Mouse (Mus musculus) midbrain, embryonic 15.5 days (tissue): Measurements from ENCODE around the gene Csrnp1. TPM values are rescaled to one million over a fixed set of nuclear protein-coding genes. Genes with fewer than 3 reads are reported as not detected.
A peak's percentile ranks its signal among the peaks of the same experiment; 100 is the strongest.

ENCODE experiments used
- ATAC-seq: fragments of 200-750 bp; cut with Nextera tagmentation; replicated peaks from 2 replicates; pipeline ENCODE4 v1.8.0; 2017; ENCODE audit warnings: moderate TSS enrichment
- H3K27ac ChIP-seq: fragments of 300-500 bp; sonication (generic); 2 replicates; pipeline ENCODE4 v1.5.1; 2015; ENCODE audit warnings: mild to moderate bottlenecking, inconsistent platforms
- H3K27me3 ChIP-seq: fragments of 300-500 bp; sonication (generic); replicated peaks from 2 replicates; pipeline ENCODE4 v1.6.1; 2015; ENCODE audit warnings: inconsistent platforms
- H3K36me3 ChIP-seq: fragments of 300-500 bp; sonication (generic); replicated peaks from 2 replicates; pipeline ENCODE4 v1.6.1; 2015; ENCODE audit warnings: inconsistent platforms
- H3K4me1 ChIP-seq: fragments of 300-500 bp; sonication (generic); 2 replicates; pipeline ENCODE4 v1.6.1; 2015; ENCODE audit warnings: inconsistent platforms
- H3K4me2 ChIP-seq: fragments of 300-500 bp; sonication (generic); 2 replicates; pipeline ENCODE4 v1.6.1; 2015; ENCODE audit warnings: inconsistent platforms, mild to moderate bottlenecking, moderate library complexity
- H3K4me3 ChIP-seq: fragments of 300-500 bp; sonication (generic); 2 replicates; pipeline ENCODE4 v1.5.1; 2015; ENCODE audit warnings: mild to moderate bottlenecking, inconsistent platforms
- H3K9ac ChIP-seq: fragments of 300-500 bp; sonication (generic); 2 replicates; pipeline ENCODE4 v1.6.1; 2015; ENCODE audit warnings: mild to moderate bottlenecking, inconsistent platforms
- H3K9me3 ChIP-seq: fragments of 300-500 bp; sonication (generic); 2 replicates; pipeline ENCODE4 v1.6.1; 2016; ENCODE audit warnings: inconsistent platforms
- WGBS: fragments of 180-500 bp; shearing (Covaris S2); methylation state at CpG from one replicate; pipeline ENCODE4 v1.1.7; 2015; ENCODE audit warnings: mixed read lengths; 5-methylcytosine and 5-hydroxymethylcytosine counted together
- polyA plus RNA-seq: library from polyadenylated mRNA; unstranded; fragments of >200 nt; fragmentation: Nextera tagmentation; extraction: Ambion mirVana; gene quantifications from 2 replicates; pipeline ENCODE4 v1.2.1, GENCODE M21; 2015

Csrnp1 gene
- polyA plus RNA-seq, 1 experiment from 2014 or later, result 1.4 TPM

GRCm38 (mm10) chr9:119999636-120000035 is 15.2 kb upstream of the Csrnp1 start:
- WGBS, result 65% methylated on average over 6 of the region's 6 CpGs
- Histone ChIP-seq H3K9me3 (no peaks in the 10 kb centered on the region), H3K36me3 (no peaks in the 10 kb centered on the region), H3K27ac (no peak overlapping the region), H3K9ac (no peak overlapping the region), H3K4me3 (no peak overlapping the region), H3K4me1 (peaks cover 6% of the 10 kb centered on the region; the same call in 1 of the 2 replicates), H3K27me3 (no peaks in the 10 kb centered on the region; the same call in 1 of the 2 replicates), H3K4me2 (no peak overlapping the region)
- ATAC-seq, result no peak

- H3K4me3 ChIP-seq, result no peak overlapping the region
- H3K9ac ChIP-seq, result no peak overlapping the region
- no peak overlapping the region for H3K27ac ChIP-seq
- H3K4me1 ChIP-seq, result peaks cover 6% of the 10 kb centered on the region; the same call in 1 of the 2 replicates
- no peaks in the 10 kb centered on the region for H3K9me3 ChIP-seq
- H3K27me3 ChIP-seq, result no peaks in the 10 kb centered on the region; the same call in 1 of the 2 replicates
- no peak for ATAC-seq
- WGBS, result 77% methylated on average over 1 of the region's 1 CpGs
- no peak overlapping the region for H3K4me2 ChIP-seq
- H3K36me3 ChIP-seq, result no peaks in the 10 kb centered on the region
Measured at GRCm38 (mm10) chr9:119998776-119999175, 14.3 kb upstream of the Csrnp1 start.

GRCm38 (mm10) chr9:119996080-119996479 is 11.6 kb upstream of the Csrnp1 start:
- ATAC-seq, result no peak

GRCm38 (mm10) chr9:119994207-119994606 is 9.7 kb upstream of the Csrnp1 start:
- H3K36me3 ChIP-seq, result no peaks in the 10 kb centered on the region
- H3K27ac ChIP-seq, result no peak overlapping the region
- 83% methylated on average over 7 of the region's 7 CpGs for WGBS
- H3K9me3 ChIP-seq, result no peaks in the 10 kb centered on the region
- H3K9ac ChIP-seq, result no peak overlapping the region
- H3K27me3 ChIP-seq, result no peaks in the 10 kb centered on the region
- no peak for ATAC-seq
- H3K4me3 ChIP-seq, result no peak overlapping the region
- H3K4me1 ChIP-seq, result no peaks in the 10 kb centered on the region
- no peak overlapping the region for H3K4me2 ChIP-seq

More at GRCm38 (mm10) chr9:119996080-119996479, 11.6 kb upstream of the Csrnp1 start:
- no peaks in the 10 kb centered on the region for H3K36me3 ChIP-seq
- H3K9ac ChIP-seq, result no peak overlapping the region
- H3K4me1 ChIP-seq, result no peaks in the 10 kb centered on the region
- no peak overlapping the region for H3K27ac ChIP-seq
- H3K4me2 ChIP-seq, result no peak overlapping the region
- H3K27me3 ChIP-seq, result no peaks in the 10 kb centered on the region
- H3K4me3 ChIP-seq, result no peak overlapping the region
- WGBS, result 84% methylated on average over 4 of the region's 4 CpGs
- H3K9me3 ChIP-seq, result no peaks in the 10 kb centered on the region

- H3K9me3 ChIP-seq, result no peaks in the 10 kb centered on the region
- no peaks in the 10 kb centered on the region for H3K36me3 ChIP-seq
- H3K9ac ChIP-seq, result no peak overlapping the region
- H3K4me2 ChIP-seq, result no peak overlapping the region
- ATAC-seq, result no peak
- H3K4me1 ChIP-seq, result no peaks in the 10 kb centered on the region
- no peak overlapping the region for H3K27ac ChIP-seq
- no peaks in the 10 kb centered on the region for H3K27me3 ChIP-seq
- H3K4me3 ChIP-seq, result no peak overlapping the region
- 76% methylated on average over 10 of the region's 10 CpGs for WGBS
Measured at GRCm38 (mm10) chr9:119993092-119993844, 8.8 kb upstream of the Csrnp1 start.

- no peak for ATAC-seq
Measured at GRCm38 (mm10) chr9:119991310-119991709, 6.9 kb upstream of the Csrnp1 start.

GRCm38 (mm10) chr9:119988304-119988703 is 3.8 kb upstream of the Csrnp1 start:
- Histone ChIP-seq H3K4me3 (no peak overlapping the region), H3K36me3 (no peaks in the 10 kb centered on the region), H3K27ac (no peak overlapping the region), H3K4me2 (no peak overlapping the region), H3K9ac (no peak overlapping the region), H3K9me3 (no peaks in the 10 kb centered on the region), H3K4me1 (peaks cover 2% of the 10 kb centered on the region), H3K27me3 (peaks cover 17% of the 10 kb centered on the region)
- no peak for ATAC-seq
- 52% methylated on average over 7 of the region's 7 CpGs for WGBS

More at GRCm38 (mm10) chr9:119991310-119991709, 6.9 kb upstream of the Csrnp1 start:
- 13% methylated on average over 5 of the region's 5 CpGs for WGBS
- Histone ChIP-seq H3K4me2 (no peak overlapping the region), H3K4me1 (no peaks in the 10 kb centered on the region), H3K36me3 (no peaks in the 10 kb centered on the region), H3K9ac (no peak overlapping the region), H3K27me3 (no peaks in the 10 kb centered on the region), H3K27ac (no peak overlapping the region), H3K9me3 (no peaks in the 10 kb centered on the region), H3K4me3 (no peak overlapping the region)

GRCm38 (mm10) chr9:119985881-119986574 is 1.6 kb upstream of the Csrnp1 start:
- no peak for ATAC-seq
- 80% methylated on average over 10 of the region's 10 CpGs for WGBS
- H3K27me3 ChIP-seq, result peaks cover 28% of the 10 kb centered on the region
- no peaks in the 10 kb centered on the region for H3K36me3 ChIP-seq
- H3K4me2 ChIP-seq, result no peak overlapping the region
- H3K9me3 ChIP-seq, result no peaks in the 10 kb centered on the region
- H3K9ac ChIP-seq, result no peak overlapping the region
- H3K4me1 ChIP-seq, result peaks cover 25% of the 10 kb centered on the region
- no peak overlapping the region for H3K27ac ChIP-seq
- no peak overlapping the region for H3K4me3 ChIP-seq

- peak; percentile 68 for ATAC-seq
- no peaks in the 10 kb centered on the region for H3K9me3 ChIP-seq
- H3K4me2 ChIP-seq, result peak overlapping the region; percentile 93
- peaks cover 31% of the 10 kb centered on the region for H3K4me1 ChIP-seq
- no peaks in the 10 kb centered on the region for H3K36me3 ChIP-seq
- H3K4me3 ChIP-seq, result peak overlapping the region; percentile 63
- WGBS, result under 1% methylated on average over 73 of the region's 79 CpGs
- H3K27me3 ChIP-seq, result peaks cover 28% of the 10 kb centered on the region
- H3K27ac ChIP-seq, result no peak overlapping the region
- H3K9ac ChIP-seq, result peak overlapping the region; percentile 56
Measured at GRCm38 (mm10) chr9:119983585-119984535, 598 bp downstream of the Csrnp1 start.

GRCm38 (mm10) chr9:119982956-119983551 is 1.4 kb downstream of the Csrnp1 start:
- Histone ChIP-seq H3K27ac (no peak overlapping the region), H3K4me1 (peaks cover 31% of the 10 kb centered on the region), H3K36me3 (no peaks in the 10 kb centered on the region), H3K9me3 (no peaks in the 10 kb centered on the region), H3K27me3 (peaks cover 28% of the 10 kb centered on the region), H3K4me3 (peak overlapping the region; percentile 63), H3K4me2 (peak overlapping the region; percentile 93), H3K9ac (peak overlapping the region; percentile 56)
- ATAC-seq, result no peak
- 0% methylated on average over 48 of the region's 48 CpGs for WGBS

GRCm38 (mm10) chr9:119982241-119982811 is 2.1 kb downstream of the Csrnp1 start:
- Histone ChIP-seq H3K4me2 (peak overlapping the region; percentile 93), H3K27ac (no peak overlapping the region), H3K36me3 (no peaks in the 10 kb centered on the region), H3K9me3 (no peaks in the 10 kb centered on the region), H3K27me3 (peaks cover 28% of the 10 kb centered on the region), H3K4me3 (peak overlapping the region; percentile 63; the same call in 1 of the 2 replicates), H3K9ac (no peak overlapping the region), H3K4me1 (peaks cover 31% of the 10 kb centered on the region)
- peak; percentile 44; the same call in 1 of the 2 replicates for ATAC-seq
- 4% methylated on average over 11 of the region's 11 CpGs for WGBS
